Mouse (Mus musculus) gastrocnemius, adult 8-10 months (tissue): Measurements from ENCODE around the gene Sec11a. TPM values are rescaled to one million over a fixed set of nuclear protein-coding genes. Genes with fewer than 3 reads are reported as not detected.
"Not testable (repeated sequence)": the region's sequence is repeated elsewhere in the genome, so short reads cannot be mapped to it uniquely, and the experiment has no call there.

ENCODE experiments used
- DNase-seq, 2 experiments: peaks; one replicate each; pipeline ENCODE4 v3.0.0; 2022; ENCODE audit warnings: low spot score in 2 of 2
- total RNA-seq, 4 experiments: library from RNA; stranded (reverse); gene quantifications; 2 replicates each; pipeline ENCODE4 v1.2.4; 2022

Sec11a gene
- total RNA-seq: 10 to 100 TPM; 24.9 to 33.7 (median 25.5) TPM

DNA sequence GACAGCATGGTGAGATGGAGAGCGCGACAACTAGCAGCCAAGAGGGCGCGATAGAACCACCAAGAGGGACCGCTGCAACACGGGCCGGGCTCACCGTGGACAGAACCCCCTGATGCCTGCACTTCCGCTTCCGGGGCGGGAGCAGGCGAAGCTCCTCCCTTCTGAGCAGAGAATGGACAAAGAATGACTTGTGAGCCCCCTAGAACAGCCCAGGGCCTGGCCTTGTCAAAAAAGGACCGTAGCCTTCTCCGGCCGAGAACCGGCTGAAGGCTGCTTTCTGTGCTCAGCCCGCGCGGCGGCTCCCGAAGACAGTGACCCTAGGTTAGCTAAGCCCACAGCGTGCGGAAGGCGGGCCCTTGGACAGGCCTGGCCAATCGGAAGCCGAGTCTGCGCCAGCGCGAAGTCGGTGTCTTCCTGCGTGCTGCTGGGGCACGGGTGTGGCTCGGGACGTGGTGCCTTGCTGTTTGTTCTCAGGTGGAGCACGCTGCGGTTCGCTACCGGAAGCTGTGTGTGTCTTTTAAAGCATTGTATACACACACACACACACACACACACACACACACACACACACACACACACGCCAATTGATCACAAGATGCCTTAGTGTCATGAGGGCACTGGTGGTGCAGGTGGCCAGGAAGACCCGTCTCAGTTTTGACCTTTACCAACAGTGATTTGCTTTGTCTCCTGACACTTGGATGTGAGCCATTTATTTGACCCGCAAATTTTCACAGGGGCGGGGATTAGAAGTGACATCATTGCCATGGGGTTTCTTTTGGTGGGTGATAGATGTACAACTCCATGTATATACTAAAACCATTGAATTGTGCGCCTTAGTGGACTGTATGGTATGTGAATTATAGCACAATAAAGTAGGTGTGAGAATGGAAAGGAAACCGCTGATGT is at the start of gene Sec11a:
Gene Sec11a (minus strand): TSS at position 336 of the 906 bp plus-strand sequence.
- DNase-seq: peak; percentile 89 to 91

GRCm38 (mm10) chr7:80995266-80996146 is 47.9 kb upstream of the Sec11a start:
- no peak for DNase-seq

- no peak for DNase-seq
These were observed 47.1 kb upstream of the Sec11a start for GRCm38 (mm10) chr7:80994663-80995005.

DNA sequence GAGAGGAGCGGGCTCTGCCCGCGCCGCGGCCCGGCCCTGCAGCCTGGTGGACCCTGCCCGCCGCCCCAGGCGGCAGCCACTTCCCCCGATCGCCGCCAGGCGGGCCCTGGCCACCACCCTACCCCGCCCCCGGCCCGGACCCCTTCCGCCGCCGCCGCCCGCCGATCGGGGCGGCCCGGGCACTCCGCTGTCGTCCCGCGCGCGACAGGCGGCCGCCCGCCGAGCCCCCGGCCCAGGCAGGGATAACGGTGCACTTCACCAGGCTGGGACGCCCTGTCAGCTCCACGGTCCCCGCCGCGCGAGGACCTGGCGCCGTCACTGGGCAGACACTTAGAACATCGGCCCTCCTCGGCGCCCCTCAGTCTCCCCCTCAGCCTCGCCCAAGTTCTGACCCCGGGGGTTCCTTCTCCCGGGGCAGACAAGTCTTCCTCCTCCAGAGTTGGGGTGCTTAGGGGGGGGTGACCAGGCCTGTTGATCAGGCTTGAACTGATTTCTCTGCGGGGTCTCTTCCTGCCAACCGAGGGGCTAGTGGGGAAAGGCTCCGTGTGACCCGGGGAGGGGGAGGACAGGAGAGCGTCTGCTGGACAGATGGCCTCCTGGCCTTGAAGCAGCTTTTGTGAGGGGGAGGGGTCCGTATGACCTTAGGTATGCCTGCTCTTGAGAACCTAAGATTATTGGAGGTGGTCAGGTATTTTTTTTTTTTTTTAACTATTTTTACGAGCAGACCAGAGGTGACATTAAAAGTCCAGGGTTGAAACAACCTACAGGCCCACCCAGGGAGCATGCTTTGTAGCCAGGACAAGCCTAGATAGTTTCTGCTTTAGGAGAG is 46.5 kb upstream of the Sec11a start:
- DNase-seq: no peak

- DNase-seq: peak; percentile 67 to 77
These were observed 45.6 kb upstream of the Sec11a start, which contains the start of gene Zfp592 for GRCm38 (mm10) chr7:80992980-80993833. Gene Zfp592 (plus strand): TSS chr7:80993681.

- DNase-seq: peak; percentile 21 to 23
These were observed 45.0 kb upstream of the Sec11a start for GRCm38 (mm10) chr7:80992631-80992979.

DNA sequence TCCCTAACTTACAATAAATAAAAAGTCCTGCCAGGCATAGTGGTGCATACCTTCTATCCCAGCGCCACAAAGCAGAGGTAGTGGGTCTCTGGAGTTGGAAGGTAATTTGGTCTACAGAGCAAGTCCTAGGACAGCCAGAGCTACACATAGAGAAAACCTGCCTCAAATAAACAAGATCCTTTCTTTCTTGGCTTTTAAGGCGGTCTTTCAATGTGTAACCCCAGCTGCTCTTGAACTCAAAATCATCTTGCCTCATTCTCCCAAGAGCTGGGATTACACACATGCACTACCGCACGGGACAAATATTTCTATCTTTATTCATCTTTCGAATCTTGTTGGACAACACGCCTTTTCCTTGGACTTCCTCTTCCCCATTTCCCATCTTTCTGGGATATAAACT is 44.5 kb upstream of the Sec11a start:
- DNase-seq: no peak

GRCm38 (mm10) chr7:80991589-80991988 is 44.0 kb upstream of the Sec11a start:
- DNase-seq: no peak

- DNase-seq: no peak
These were observed 42.7 kb upstream of the Sec11a start for GRCm38 (mm10) chr7:80990276-80990675.

DNA sequence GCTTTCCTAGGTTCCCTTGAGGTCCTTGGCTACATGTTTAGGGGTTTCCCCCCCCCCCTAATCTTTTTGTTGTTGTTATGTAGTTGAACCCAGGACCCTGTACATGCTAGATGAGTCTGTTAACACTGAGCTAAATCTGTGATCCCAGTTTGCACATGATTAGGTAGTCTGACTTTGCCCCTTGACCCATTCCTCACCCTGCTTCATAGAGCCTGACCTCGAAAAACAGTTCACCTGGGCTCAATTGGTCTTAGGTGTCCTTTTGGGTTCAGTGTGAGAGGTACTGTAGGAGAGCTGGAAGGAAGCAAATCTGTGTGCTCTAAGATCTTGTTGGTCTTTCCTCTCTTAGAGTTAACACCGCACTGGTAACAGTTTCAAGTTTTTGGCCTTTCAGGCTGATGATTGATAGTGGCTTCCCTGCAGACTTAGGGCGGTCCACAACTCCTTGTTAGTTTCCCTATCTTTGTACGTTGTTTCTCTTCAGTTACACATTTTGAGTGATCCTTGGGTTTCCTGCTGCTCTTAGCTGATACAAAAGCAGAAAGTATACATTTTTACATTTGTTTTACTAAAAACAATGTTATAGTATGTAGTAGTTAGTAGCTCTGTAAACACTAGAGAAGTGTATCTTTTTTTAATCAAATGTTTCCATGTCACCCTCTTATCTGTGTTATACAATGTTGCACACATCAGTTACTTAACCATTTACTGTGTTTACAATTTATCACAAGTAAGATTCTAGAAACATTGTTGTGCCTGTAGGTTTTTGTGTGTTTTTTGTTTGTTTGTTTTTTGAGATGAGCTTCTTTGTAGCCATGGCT is 40.4 kb upstream of the Sec11a start:
- no peak for DNase-seq

GRCm38 (mm10) chr7:80986458-80987187 is 39.0 kb upstream of the Sec11a start:
- no peak for DNase-seq

GRCm38 (mm10) chr7:80980566-80980965 is 33.0 kb upstream of the Sec11a start:
- no peak for DNase-seq

DNA sequence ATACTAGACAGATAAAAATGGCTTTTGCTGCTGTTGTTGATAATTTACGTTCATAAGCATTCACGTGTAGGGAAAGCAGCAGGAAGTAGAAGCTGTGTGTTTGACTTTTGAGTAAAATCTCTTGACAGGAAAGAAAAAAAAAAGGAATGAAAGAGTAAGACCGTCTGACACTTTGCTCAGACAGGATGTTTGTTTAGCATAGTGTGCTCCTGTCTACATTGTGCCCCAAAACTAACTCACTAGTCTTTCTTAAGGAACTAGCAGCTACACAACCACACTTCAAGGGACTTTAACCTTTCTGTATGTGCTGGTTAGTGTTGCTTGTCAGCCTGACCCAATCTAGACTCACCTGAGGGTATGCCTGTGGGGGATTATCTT is 26.0 kb upstream of the Sec11a start:
- DNase-seq: not testable (repeated sequence)

DNA sequence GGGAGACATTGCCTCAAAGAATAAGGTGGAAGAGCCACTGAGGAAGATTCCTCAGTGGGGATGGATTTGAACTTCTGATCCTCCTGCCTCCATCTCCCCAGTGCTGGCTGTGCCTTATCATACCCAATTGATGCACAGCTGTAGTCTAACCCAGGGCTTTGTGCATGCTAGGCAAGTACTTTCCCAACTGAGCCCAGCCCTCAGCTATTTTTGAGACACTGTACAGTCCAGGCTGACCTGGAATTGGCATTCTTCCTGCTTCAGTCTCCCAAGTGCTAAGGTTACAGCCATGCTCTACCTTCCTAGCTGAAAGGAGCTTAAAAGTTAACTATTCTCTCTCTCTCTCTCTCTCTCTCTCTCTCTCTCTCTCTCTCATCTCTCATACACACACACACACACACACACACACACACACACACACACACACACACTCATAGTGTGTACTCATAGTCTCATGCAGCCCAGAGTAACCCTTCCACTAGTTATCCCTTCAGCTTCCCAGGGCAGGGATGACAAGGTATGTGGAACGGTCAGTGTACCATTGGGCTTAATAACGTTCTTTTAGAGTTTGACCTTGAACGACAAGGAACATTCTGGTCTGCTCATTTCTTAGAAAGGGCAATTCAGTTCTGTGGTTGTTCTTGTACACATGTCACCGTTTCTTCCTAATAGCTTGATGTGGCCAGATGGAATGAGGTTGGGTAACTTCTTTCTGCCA is 25.5 kb upstream of the Sec11a start:
- DNase-seq: not testable (repeated sequence)

DNA sequence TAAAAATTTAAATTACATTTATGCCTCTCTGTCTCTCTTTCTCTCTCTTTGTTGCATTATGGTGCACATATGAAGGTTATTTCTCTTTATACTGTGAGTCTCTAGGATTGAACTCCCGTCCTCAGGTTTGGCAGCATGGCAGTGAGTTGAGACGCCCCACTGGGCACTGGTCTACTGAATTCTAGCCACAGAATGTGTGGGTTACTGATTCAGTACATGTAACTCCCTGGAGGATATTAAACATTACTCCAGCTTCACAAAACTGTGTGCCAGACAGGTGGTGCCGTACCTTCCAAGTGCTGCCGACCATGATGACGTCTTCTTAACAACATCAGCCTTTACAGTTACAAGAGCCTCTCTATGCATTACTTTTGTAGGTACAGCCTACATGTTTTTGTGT is 24.5 kb upstream of the Sec11a start:
- no peak for DNase-seq

- no peak for DNase-seq
These were observed 23.8 kb upstream of the Sec11a start for GRCm38 (mm10) chr7:80971419-80971818.

- DNase-seq: no peak
These were observed 23.3 kb upstream of the Sec11a start for GRCm38 (mm10) chr7:80970913-80971312.

DNA sequence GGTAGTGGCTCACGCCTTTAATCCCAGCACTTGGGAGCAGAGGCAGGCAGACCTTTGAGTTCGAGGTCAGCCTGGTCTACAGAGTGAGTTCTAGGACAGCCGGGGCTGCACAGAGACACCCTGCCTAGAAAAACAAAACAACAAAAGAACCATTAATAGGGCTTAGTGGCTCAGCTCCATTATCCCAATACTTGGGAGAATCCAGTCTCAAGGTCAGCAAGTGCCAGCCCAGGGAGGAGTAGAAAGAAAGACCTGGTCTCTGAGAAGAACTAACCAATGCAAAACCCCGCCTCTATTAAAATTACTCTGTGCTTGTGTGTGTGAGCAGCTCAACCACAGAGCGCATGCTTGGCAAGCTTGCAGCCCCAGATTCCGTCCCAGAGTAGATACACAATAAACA is 15.2 kb upstream of the Sec11a start:
- DNase-seq: no peak
